Mouse (Mus musculus): ENCODE measurements around the gene Cd33.

Cd33 gene

GRCm38 (mm10) chr7:43518341-43518740 is 25.9 kb downstream of the Cd33 start:
- DNase-seq (ENCODE audit: low read depth in 1 of 2, low spot score in 2 of 2) = no peak

GRCm38 (mm10) chr7:43515076-43515475 is 29.2 kb downstream of the Cd33 start:
- DNase-seq (ENCODE audit: low read depth in 1 of 2, low spot score in 2 of 2) = no peak

- DNase-seq (ENCODE audit: low read depth in 1 of 2, low spot score in 2 of 2) = no peak
Observed at GRCm38 (mm10) chr7:43512519-43512918, 31.7 kb downstream of the Cd33 start.

GRCm38 (mm10) chr7:43511707-43512478 is 32.3 kb downstream of the Cd33 start:
- DNase-seq (ENCODE audit: low read depth in 1 of 2, low spot score in 2 of 2) = no peak

GRCm38 (mm10) chr7:43495343-43496021 is 48.7 kb downstream of the Cd33 start:
- DNase-seq (ENCODE audit: low read depth in 1 of 2, low spot score in 2 of 2) = no peak

- DNase-seq (ENCODE audit: low read depth in 1 of 2, low spot score in 2 of 2) = no peak
Observed at GRCm38 (mm10) chr7:43490861-43491260, 53.4 kb downstream of the Cd33 start.

- no peak for DNase-seq (ENCODE audit: low read depth in 1 of 2, low spot score in 2 of 2)
Observed at GRCm38 (mm10) chr7:43490182-43490584, 54.0 kb downstream of the Cd33 start.

- no peak for DNase-seq (ENCODE audit: low read depth in 1 of 2, low spot score in 2 of 2)
Observed at GRCm38 (mm10) chr7:43489631-43490125, 54.5 kb downstream of the Cd33 start, which contains the start of gene Iglon5. Iglon5 (minus strand) TSS chr7:43490075.

GRCm38 (mm10) chr7:43488646-43489045 is 55.6 kb downstream of the Cd33 start:
- no peak for DNase-seq (ENCODE audit: low read depth in 1 of 2, low spot score in 2 of 2)

GRCm38 (mm10) chr7:43483236-43483635 is 61.0 kb downstream of the Cd33 start:
- DNase-seq (ENCODE audit: low read depth in 1 of 2, low spot score in 2 of 2) = no peak

- DNase-seq (ENCODE audit: low read depth in 1 of 2, low spot score in 2 of 2) = no peak
Observed at GRCm38 (mm10) chr7:43482090-43482716, 62.0 kb downstream of the Cd33 start.

GRCm38 (mm10) chr7:43481191-43481590 is 63.0 kb downstream of the Cd33 start:
- no peak for DNase-seq (ENCODE audit: low read depth in 1 of 2, low spot score in 2 of 2)

GRCm38 (mm10) chr7:43476376-43476775 is 67.9 kb downstream of the Cd33 start:
- no peak for DNase-seq (ENCODE audit: low read depth in 1 of 2, low spot score in 2 of 2)

- DNase-seq (ENCODE audit: low read depth in 1 of 2, low spot score in 2 of 2) = no peak
Observed at GRCm38 (mm10) chr7:43475706-43476105, 68.5 kb downstream of the Cd33 start.

All from monocyte, adult 2 months (primary cell).